Mouse (Mus musculus) frontal cortex, adult 2 months (tissue): ENCODE measurements around the gene Atf4. TPM values are rescaled to one million over a fixed set of nuclear protein-coding genes. Genes with fewer than 3 reads are reported as not detected.

ENCODE experiments used
- DNase-seq, 2 experiments: peaks; one replicate each; pipeline ENCODE4 v3.0.0; 2022; ENCODE audit warnings: low spot score in 1 of 2; ENCODE audit errors: extremely low spot score in 1 of 2
- polyA plus RNA-seq: library from polyadenylated mRNA; depleted of rRNA; stranded (reverse); fragments of >200 nt; gene quantifications from 2 replicates; pipeline ENCODE4 v1.2.3, GENCODE M21; 2012; rRNA removed

Atf4 gene
- polyA plus RNA-seq, 1 experiment, result 206 TPM

GRCm38 (mm10) chr15:80278121-80278759 lies 23.3 kb downstream of the Atf4 start:
- peak; percentile 88 to 89 for DNase-seq

DNA sequence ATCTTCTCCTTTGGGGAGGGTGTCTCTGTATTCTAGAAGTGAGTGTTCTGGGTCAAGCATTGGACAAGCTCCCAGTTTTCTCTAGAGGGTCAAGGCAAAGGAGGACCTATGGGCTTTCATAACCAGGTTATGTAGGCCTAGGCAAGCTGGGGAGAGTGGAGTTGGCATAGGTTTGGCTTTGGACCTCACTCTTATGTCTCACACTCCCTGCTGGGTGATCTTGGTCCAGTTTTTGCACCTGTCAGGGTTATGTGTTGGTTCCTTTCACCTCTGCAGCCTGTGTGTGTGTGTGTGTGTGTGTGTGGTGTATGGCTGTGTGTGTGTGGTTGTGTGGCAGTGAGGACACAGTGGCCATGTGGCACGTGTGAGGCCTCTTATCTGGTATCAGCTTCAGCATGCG lies 24.1 kb downstream of the Atf4 start:
- no peak for DNase-seq

DNA sequence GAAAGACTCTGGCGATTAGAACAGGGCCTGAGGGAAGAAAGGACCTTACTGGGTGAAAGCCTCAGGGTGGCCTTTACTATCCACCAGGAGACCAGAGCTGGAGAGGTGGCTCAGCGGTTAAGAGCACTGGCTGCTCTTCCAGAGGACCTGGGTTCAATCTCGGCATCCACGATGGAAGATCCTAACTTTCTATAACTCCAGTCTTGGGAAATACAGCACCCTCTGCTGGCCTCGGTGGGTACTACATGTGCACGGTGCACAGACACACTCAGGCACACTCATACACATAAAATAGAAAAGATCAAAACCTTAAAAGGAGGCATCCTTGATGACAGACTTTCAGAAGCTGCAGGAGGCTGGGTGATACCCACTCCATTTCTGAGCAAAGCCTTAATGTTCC lies 25.7 kb downstream of the Atf4 start:
- peak in 1 of 2 experiments; percentile 56 for DNase-seq

DNA sequence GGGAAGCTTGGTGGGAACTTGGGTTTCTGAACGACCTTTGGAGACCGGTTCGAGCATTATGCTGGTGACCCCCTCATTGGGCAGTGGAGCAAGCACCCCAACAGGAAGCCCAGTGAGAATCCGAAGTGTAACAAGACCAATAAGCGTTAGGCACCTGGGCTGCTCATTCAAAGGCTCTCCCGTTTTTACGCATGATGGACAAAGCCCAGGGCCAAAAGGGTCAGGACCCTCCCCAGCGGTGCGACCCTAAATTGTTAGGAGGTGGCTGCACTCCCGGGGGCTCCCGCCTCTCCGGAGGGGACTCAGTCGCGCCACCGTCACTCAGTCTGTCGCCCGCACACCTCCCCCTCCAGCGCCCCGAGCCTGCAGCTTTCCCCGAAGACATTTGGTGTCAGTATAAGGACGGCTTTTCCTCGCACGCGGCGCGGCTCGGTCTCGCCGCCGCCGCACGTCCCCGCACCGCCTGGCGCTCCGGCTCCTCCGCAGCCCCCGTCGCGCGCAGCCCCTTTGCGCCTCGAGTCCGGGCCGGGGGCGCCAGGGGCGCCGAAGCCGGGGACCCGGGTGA lies 31.9 kb downstream of the Atf4 start, which contains the start of gene Cacna1i:
Gene Cacna1i, plus strand, starts transcription at position 388 of the 565 bp plus-strand sequence.
- peak; percentile 44 to 74 for DNase-seq

DNA sequence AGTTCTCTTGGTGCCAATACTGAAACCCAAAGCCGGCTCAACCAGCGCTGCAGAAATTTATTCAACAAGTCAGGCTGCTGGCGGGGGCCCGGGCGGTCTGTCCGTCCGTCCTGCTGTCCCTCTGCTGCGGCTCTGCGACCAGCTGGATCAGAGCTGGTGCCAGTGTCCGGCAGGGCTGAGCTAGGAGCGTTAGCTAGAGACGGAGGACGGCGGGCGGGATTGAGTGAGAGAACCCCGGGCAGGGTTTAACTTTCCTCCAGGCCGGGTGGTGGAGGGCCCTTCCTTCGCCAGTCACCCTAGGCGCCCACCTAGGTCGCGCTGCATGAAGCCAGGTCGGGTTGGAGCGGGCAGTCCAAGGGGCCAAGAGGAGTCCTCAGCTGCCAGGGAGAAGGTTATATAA lies 33.1 kb downstream of the Atf4 start:
- no peak for DNase-seq

GRCm38 (mm10) chr15:80289436-80289835 lies 34.5 kb downstream of the Atf4 start:
- DNase-seq, result peak; percentile 76 to 91

DNA sequence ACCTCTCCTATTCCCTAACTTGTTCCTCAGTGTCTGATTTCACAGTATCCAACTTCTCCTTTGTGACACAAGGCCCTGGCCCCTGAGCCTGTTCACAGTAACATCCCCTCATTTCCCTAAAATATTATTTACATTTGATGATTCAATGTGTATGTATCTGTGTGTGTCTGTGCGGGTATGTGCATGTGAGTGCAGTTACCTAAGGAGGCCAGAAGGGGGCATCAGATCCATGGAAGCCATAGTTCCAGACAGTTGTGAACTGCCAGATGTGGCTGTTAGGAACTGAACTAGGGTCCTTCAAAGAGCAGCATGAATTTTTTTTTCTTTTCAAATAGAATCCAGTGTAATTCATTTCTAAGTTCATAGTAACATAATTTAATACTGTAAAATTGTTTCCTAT lies 42.2 kb downstream of the Atf4 start:
- no peak for DNase-seq

- DNase-seq, result peak in 1 of 2 experiments; percentile 71
Measured at GRCm38 (mm10) chr15:80303779-80304178, 48.8 kb downstream of the Atf4 start.

DNA sequence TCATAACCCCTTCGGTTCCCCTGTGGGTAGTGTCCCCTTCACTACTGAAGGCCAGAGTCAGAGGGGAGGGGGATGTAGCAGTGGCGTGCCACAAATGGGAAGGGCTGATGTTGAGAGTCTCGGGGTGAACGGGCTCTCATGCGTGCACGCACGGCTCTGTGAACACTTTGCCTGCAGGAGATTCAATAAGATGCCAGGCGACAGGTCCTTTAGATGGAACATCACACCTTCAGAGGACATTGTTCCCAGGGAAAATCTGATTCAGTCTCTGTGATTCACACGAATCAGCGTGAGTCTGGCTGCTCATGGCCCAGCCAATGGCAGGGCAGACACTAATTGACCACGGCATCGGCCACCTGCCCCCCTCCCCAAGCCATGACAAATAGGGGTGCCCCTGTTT lies 49.2 kb downstream of the Atf4 start:
- no peak for DNase-seq

- DNase-seq, result no peak
Measured at GRCm38 (mm10) chr15:80306146-80306545, 51.2 kb downstream of the Atf4 start.

Other genes starting within 250 kb of the Atf4 start
- gene Pdgfb, start 240.2 kb upstream of the Atf4 start, polyA plus RNA-seq, result 30.7 and 32.4 TPM in 2 replicates
- gene Syngr1, start 163.8 kb upstream of the Atf4 start, polyA plus RNA-seq, result 288 and 302 TPM in 2 replicates
- 629 and 778 TPM in 2 replicates for gene Rpl3, start 163.3 kb upstream of the Atf4 start, polyA plus RNA-seq
- 37.9 and 41.4 TPM in 2 replicates for gene Tab1, start 122.1 kb upstream of the Atf4 start, polyA plus RNA-seq
- 79.3 and 84.5 TPM in 2 replicates for gene Mgat3, start 81.5 kb upstream of the Atf4 start, polyA plus RNA-seq
- gene Mief1, start 21.2 kb upstream of the Atf4 start, polyA plus RNA-seq, result 14.9 and 15.6 TPM in 2 replicates
- not detected in 2 replicates for gene AC140267.1, start 19.3 kb upstream of the Atf4 start, polyA plus RNA-seq
- gene Rps19bp1, start 9.1 kb downstream of the Atf4 start, polyA plus RNA-seq, result 46.5 and 47.8 TPM in 2 replicates
- gene Cacna1i, start 32.1 kb downstream of the Atf4 start, polyA plus RNA-seq, result 35.7 and 40.9 TPM in 2 replicates